Mouse (Mus musculus) ES-E14 (cell line): Measurements from ENCODE around the gene Retreg3. TPM values are rescaled to one million over a fixed set of nuclear protein-coding genes. Genes with fewer than 3 reads are reported as not detected.

Source experiments
- DNase-seq: peaks from one replicate; pipeline ENCODE4 v3.0.0-alpha.2; 2013; ENCODE audit warnings: low read depth, low spot score
- H3K27ac ChIP-seq: 2 replicates; pipeline ENCODE4 v1.5.1; 2012; ENCODE audit warnings: low read depth, mild to moderate bottlenecking, low read length, moderate library complexity, mixed read lengths; ENCODE audit not compliant: poor library complexity, insufficient read depth, severe bottlenecking
- H3K36me3 ChIP-seq: 2 replicates; pipeline ENCODE4 v1.6.1; 2012; ENCODE audit warnings: mild to moderate bottlenecking, low read length, moderate library complexity, mixed read lengths; ENCODE audit not compliant: control insufficient read depth, poor library complexity, insufficient read depth, severe bottlenecking
- H3K4me1 ChIP-seq, 2 experiments: fragments of 150-350 bp in 1 of 2; sonication (generic) in 1 of 2; 2 replicates each; pipeline ENCODE4 v1.6.1; 2012; ENCODE audit warnings: low read length in 2 of 2, mild to moderate bottlenecking in 1 of 2, mixed read lengths in 1 of 2; ENCODE audit not compliant: control insufficient read depth in 2 of 2, insufficient read depth in 2 of 2, poor library complexity in 1 of 2
- H3K4me3 ChIP-seq, 2 experiments: fragments of 150-350 bp in 1 of 2; sonication (generic) in 1 of 2; 2 replicates each; pipeline ENCODE4 v1.5.1; 2012; ENCODE audit warnings: low read length in 2 of 2, low read depth in 1 of 2, mild to moderate bottlenecking in 1 of 2, mixed read lengths in 1 of 2; ENCODE audit not compliant: insufficient read depth in 1 of 2, poor library complexity in 1 of 2, severe bottlenecking in 1 of 2
- H3K9ac ChIP-seq: 2 replicates; pipeline ENCODE4 v1.6.1; 2012; ENCODE audit warnings: low read depth, mild to moderate bottlenecking, low read length, mixed read lengths; ENCODE audit not compliant: poor library complexity, insufficient read depth, severe bottlenecking
- H3K9me3 ChIP-seq: fragments of 150-350 bp; sonication (generic); 2 replicates; pipeline ENCODE4 v1.6.1; 2012; ENCODE audit warnings: low read depth, mild to moderate bottlenecking, low read length; ENCODE audit not compliant: control insufficient read depth, insufficient read depth
- CHD2 ChIP-seq: IDR thresholded peaks from 2 replicates; pipeline ENCODE4 v1.6.1; 2014; ENCODE audit warnings: mild to moderate bottlenecking, low read depth, low read length, inconsistent platforms
- HCFC1 ChIP-seq: IDR thresholded peaks from 2 replicates; pipeline ENCODE4 v1.6.1; 2012; ENCODE audit warnings: low read length, inconsistent platforms, borderline replicate concordance; ENCODE audit not compliant: insufficient read depth
- MAFK ChIP-seq: IDR thresholded peaks from 2 replicates; pipeline ENCODE4 v1.6.1; 2014; ENCODE audit warnings: mild to moderate bottlenecking, low read depth, low read length, inconsistent platforms; ENCODE audit not compliant: insufficient read depth
- ZC3H11A ChIP-seq: IDR thresholded peaks from 2 replicates; pipeline ENCODE4 v1.6.1; 2012; ENCODE audit warnings: low read depth, mild to moderate bottlenecking, inconsistent platforms, low read length, borderline replicate concordance
- ZNF384 ChIP-seq: IDR thresholded peaks from 2 replicates; pipeline ENCODE4 v1.6.1; 2012; ENCODE audit warnings: low read depth, low read length, inconsistent platforms
- in situ Hi-C, 2 experiments: fragments of 600-800 bp; cut with MboI; formaldehyde crosslinking; loops; one replicate each; pipeline ENCODE4 v1.15.1; 2025; ENCODE audit warnings: low sequenced_read_pairs in 2 of 2, inconsistent platforms in 1 of 2; ENCODE audit not compliant: unreplicated experiment in 2 of 2
- total RNA-seq: library from RNA; depleted of rRNA; stranded (reverse); fragments of 300-350 nt; gene quantifications from 2 replicates; pipeline ENCODE4 v1.2.3, GENCODE M21; 2012; rRNA removed

Retreg3 gene
- total RNA-seq, 1 experiment: 60.4 TPM

- Histone ChIP-seq H3K9ac (no peak overlapping the region), H3K27ac (no peak overlapping the region), H3K4me3 (no peak overlapping the region)
These were observed 69.3 kb downstream of the Retreg3 start for GRCm38 (mm10) chr11:101050359-101050758.

DNA sequence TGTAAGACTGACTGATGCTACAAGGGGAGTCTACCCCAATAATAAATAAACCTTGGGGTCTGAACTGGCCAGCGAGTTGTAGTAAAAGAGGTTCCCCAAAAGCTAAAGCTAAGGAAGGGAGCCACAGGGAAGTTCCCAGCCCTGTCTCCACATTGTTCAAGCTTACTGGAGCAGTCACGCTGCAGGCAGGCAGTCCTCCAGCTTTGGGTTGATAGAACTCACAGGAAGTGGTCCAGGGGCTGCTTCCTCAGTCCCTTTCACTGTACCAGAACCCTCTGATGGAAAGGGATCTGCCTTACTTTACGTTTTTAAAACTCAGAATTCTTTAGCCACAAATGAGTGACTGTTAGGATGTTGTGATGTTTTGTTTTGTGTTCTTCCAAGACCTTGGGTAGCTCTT lies 72.2 kb downstream of the Retreg3 start:
- Histone ChIP-seq H3K9ac (no peak overlapping the region), H3K4me1 (peaks cover 0 to 2% of the 10 kb centered on the region in 2 experiments; a peak in 2 of 4 replicates), H3K9me3 (no peaks in the 10 kb centered on the region), H3K4me3 (no peak overlapping the region), H3K27ac (no peak overlapping the region), H3K36me3 (peaks cover 8% of the 10 kb centered on the region; the same call in 1 of the 2 replicates)
- in situ Hi-C loops: no loop called here
- TF ChIP-seq ZC3H11A: no peak
- no peak for TF ChIP-seq MAFK
- no peak for TF ChIP-seq HCFC1
- TF ChIP-seq ZNF384: no peak
- TF ChIP-seq CHD2: no peak
- no peak for DNase-seq

More at GRCm38 (mm10) chr11:101050359-101050758, 69.3 kb downstream of the Retreg3 start:
- Histone ChIP-seq H3K4me1 (peaks cover under 1 to 4% of the 10 kb centered on the region in 2 experiments; a peak in 3 of 4 replicates), H3K9me3 (no peaks in the 10 kb centered on the region), H3K36me3 (peaks cover 4% of the 10 kb centered on the region; the same call in 1 of the 2 replicates)
- in situ Hi-C loops: no loop called here
- TF ChIP-seq ZC3H11A: no peak
- no peak for TF ChIP-seq CHD2
- no peak for TF ChIP-seq HCFC1
- TF ChIP-seq ZNF384: no peak
- TF ChIP-seq MAFK: no peak
- DNase-seq: no peak

DNA sequence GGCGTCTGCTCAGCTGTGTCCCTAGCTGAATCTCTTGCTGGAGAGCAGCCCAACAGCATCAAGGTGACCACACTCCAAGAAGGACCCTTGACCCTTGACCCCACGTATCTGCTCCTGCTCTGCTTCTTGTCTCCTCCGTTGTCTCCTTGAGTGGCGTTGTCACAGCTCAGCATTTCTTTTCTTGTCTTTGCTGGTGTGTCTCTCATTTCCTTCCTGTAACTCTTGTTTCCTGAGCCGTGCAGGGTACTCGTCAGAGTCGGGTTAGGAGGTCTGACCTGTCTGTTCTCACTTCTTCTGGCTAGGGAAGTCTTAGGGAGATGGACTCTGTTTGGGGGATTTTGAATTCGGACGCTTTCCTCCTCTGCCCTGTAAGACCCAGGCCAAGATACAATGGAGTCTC lies 73.3 kb downstream of the Retreg3 start:
- Histone ChIP-seq H3K9ac (no peak overlapping the region), H3K9me3 (no peaks in the 10 kb centered on the region), H3K27ac (no peak overlapping the region), H3K4me1 (peaks cover 0 to 2% of the 10 kb centered on the region in 2 experiments; a peak in 2 of 4 replicates), H3K36me3 (peaks cover 8% of the 10 kb centered on the region; the same call in 1 of the 2 replicates), H3K4me3 (no peak overlapping the region)
- in situ Hi-C loops: no loop called here
- no peak for TF ChIP-seq HCFC1
- TF ChIP-seq ZC3H11A: no peak
- no peak for TF ChIP-seq CHD2
- TF ChIP-seq MAFK: no peak
- TF ChIP-seq ZNF384: no peak
- DNase-seq: no peak

Other genes with a start within 250 kb of the Retreg3 start
- gene Stat3, start 180.4 kb downstream of the Retreg3 start, total RNA-seq: 61.5 and 78.9 TPM in 2 replicates
- gene Cavin1, start 149.0 kb downstream of the Retreg3 start, total RNA-seq: 16.4 and 30.7 TPM in 2 replicates
- gene Atp6v0a1, start 110.4 kb downstream of the Retreg3 start, total RNA-seq: 38.1 and 43.4 TPM in 2 replicates
- 4.7 and 9.2 TPM in 2 replicates for gene Naglu, start 49.9 kb downstream of the Retreg3 start, total RNA-seq
- 2.4 and 3.4 TPM in 2 replicates for gene Hsd17b1, start 41.5 kb downstream of the Retreg3 start, total RNA-seq
- gene Coasy, start 37.3 kb downstream of the Retreg3 start, total RNA-seq: 21.9 and 22.9 TPM in 2 replicates
- 30.7 and 42.0 TPM in 2 replicates for gene Mlx, start 32.6 kb downstream of the Retreg3 start, total RNA-seq
- 20.6 and 31.5 TPM in 2 replicates for gene Psmc3ip, start 24.5 kb downstream of the Retreg3 start, total RNA-seq
- 27.5 and 38.6 TPM in 2 replicates for gene Tubg1, start within 50 bp of the Retreg3 start, total RNA-seq
- 0.31 and 0.74 TPM in 2 replicates for gene Tubg2, start 36.0 kb upstream of the Retreg3 start, total RNA-seq
- gene Cntnap1, start 50.6 kb upstream of the Retreg3 start, total RNA-seq: 0.18 and 0.58 TPM in 2 replicates
- gene Plekhh3, start 51.5 kb upstream of the Retreg3 start, total RNA-seq: 3.4 and 5.1 TPM in 2 replicates
- gene Ccr10, start 55.5 kb upstream of the Retreg3 start, total RNA-seq: 0.31 TPM in 1 of 2 replicates, not detected in the other
- gene Ezh1, start 106.6 kb upstream of the Retreg3 start, total RNA-seq: 18.3 and 18.9 TPM in 2 replicates
- 4.0 and 5.6 TPM in 2 replicates for gene Ramp2, start 126.1 kb upstream of the Retreg3 start, total RNA-seq
- 105 and 135 TPM in 2 replicates for gene Vps25, start 133.8 kb upstream of the Retreg3 start, total RNA-seq
- 0.49 and 1.1 TPM in 2 replicates for gene Wnk4, start 140.7 kb upstream of the Retreg3 start, total RNA-seq
- 2.1 and 2.4 TPM in 2 replicates for gene Cntd1, start 159.1 kb upstream of the Retreg3 start, total RNA-seq
- 107 and 139 TPM in 2 replicates for gene Coa3, start 159.2 kb upstream of the Retreg3 start, total RNA-seq
- gene Becn1, start 182.4 kb upstream of the Retreg3 start, total RNA-seq: 80.6 and 89.2 TPM in 2 replicates
- gene Psme3, start 196.3 kb upstream of the Retreg3 start, total RNA-seq: 40.0 and 57.0 TPM in 2 replicates
- 4.6 and 5.0 TPM in 2 replicates for gene Aoc2, start 205.2 kb upstream of the Retreg3 start, total RNA-seq
- gene Aoc3, start 210.7 kb upstream of the Retreg3 start, total RNA-seq: 0.62 and 0.95 TPM in 2 replicates
- gene G6pc, start 247.7 kb upstream of the Retreg3 start, total RNA-seq: not detected in 2 replicates